Mouse (Mus musculus): ENCODE measurements around the gene Inka1.

- TF ChIP-seq CTCF (IDR thresholded peaks at IDR 0.05; ENCODE audit: borderline replicate concordance, insufficient read depth, low read length) (no peak), POLR2A (IDR thresholded peaks at IDR 0.05; ENCODE audit: low read depth, low read length) (no peak)
Measured at GRCm38 (mm10) chr9:107966676-107967075, 19.0 kb downstream of the Inka1 start.

Measured in embryonic fibroblast, embryonic 13.5 days (primary cell).